Comparison of ENCODE assay signal across 8 mouse cellular contexts in the genomic region with DNA sequence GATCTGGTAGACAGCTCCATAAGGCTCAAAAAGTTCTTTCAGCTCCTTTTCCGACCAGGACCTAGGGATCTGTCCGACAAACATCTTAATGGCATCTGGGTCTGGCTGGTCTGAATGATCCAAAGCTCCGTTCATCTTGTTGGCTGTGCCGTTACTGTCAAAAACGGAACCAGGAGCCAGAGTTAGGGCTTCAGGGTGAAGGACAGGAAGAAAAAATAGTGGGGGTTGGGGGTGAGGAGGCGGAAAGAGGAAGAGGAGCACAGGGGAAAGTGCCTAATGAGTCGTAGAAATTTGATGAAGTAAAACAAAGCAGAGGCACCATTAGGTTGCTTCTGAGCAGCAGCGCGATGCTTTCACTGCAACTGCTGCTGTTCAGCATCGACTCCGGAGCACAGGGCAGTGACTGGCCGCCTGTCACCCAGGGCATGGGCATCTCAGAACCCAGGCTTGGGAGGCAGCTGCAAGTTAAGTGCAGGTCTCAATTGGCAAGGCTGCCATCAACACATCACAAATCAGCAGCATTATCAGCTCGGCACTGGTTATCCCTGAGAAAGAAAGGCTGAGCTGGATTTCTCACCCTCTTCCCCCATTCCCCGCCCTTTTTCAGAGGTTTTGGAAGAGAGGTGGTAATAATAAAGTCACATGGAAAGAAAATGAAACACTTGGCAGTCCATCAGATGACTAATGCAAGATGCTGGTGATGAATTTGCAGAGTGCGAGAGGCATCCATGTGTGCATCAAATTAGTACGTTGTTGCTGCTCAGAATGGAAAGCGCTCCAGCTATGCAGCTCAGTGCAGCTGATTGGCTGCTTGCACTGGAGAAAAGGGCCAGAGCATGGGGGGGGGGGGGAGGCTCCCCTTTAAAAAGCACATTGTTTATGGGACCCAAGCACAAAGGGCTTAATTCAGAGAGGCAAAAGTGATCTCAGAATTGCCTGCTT.
A peak's percentile ranks its signal among the peaks of the same experiment; 100 is the strongest.
DNase-seq lines count a peak whose midpoint lies in the region; ATAC-seq and TF ChIP-seq lines count a peak whose summit lies in the region.

No protein-coding gene starts in this region.

- ATAC-seq in lung, postnatal 0 days: peak; percentile 29

- no peaks in the 10 kb centered on the region for H3K9me3 ChIP-seq in heart, embryonic 10.5 days
- no peaks in the 10 kb centered on the region for H3K9me3 ChIP-seq in lung, postnatal 0 days (ENCODE audit: low read length)

- peaks cover 23% of the 10 kb centered on the region for H3K4me1 ChIP-seq in heart, embryonic 10.5 days
- H3K4me1 ChIP-seq in lung, postnatal 0 days (ENCODE audit: insufficient read depth, low read depth, low read length): no peaks in the 10 kb centered on the region; the same call in 1 of the 2 replicates
- peaks cover 17% of the 10 kb centered on the region for H3K4me1 ChIP-seq in olfactory bulb, adult 2 months (ENCODE audit: control insufficient read depth, insufficient read depth, low read length)

- H3K4me3 ChIP-seq in heart, embryonic 10.5 days: peak overlapping the region; percentile 48
- peak overlapping the region; percentile 53 for H3K4me3 ChIP-seq in layer of hippocampus, adult 2 months
- H3K4me3 ChIP-seq in lung, postnatal 0 days (ENCODE audit: low read depth, low read length): peak overlapping the region; percentile 10; the same call in 1 of the 2 replicates
- H3K4me3 ChIP-seq in olfactory bulb, adult 2 months (ENCODE audit: insufficient read depth, low read depth, low read length): peak overlapping the region; percentile 48

- no peaks in the 10 kb centered on the region for H3K36me3 ChIP-seq in heart, embryonic 10.5 days
- no peaks in the 10 kb centered on the region for H3K36me3 ChIP-seq in lung, postnatal 0 days (ENCODE audit: insufficient read depth, low read length)

- peak; percentile 49 to 63 for DNase-seq in spleen, adult 18-20 months
- no peak for DNase-seq in spleen, adult 12 weeks (ENCODE audit: low spot score)
- peak; percentile 65 for DNase-seq in embryo, embryonic 10.5 days (ENCODE audit: low spot score)
- no peak for DNase-seq in heart, embryonic 10.5 days (ENCODE audit: low spot score)
- peak; percentile 52 to 85 for DNase-seq in layer of hippocampus, adult 2 months (ENCODE audit: low spot score in 2 of 2)
- DNase-seq in lung, postnatal 0 days (ENCODE audit: low spot score): peak; percentile 41
- DNase-seq in urinary bladder, postnatal 10 days (ENCODE audit: low spot score): no peak

- 16% methylated on average over 17 of the region's 17 CpGs for WGBS in heart, embryonic 10.5 days
- WGBS in lung, postnatal 0 days: 28% methylated on average over 17 of the region's 17 CpGs
- WGBS in olfactory bulb, adult 2 months: 2% methylated on average over 17 of the region's 17 CpGs

- no peak for TF ChIP-seq POLR2A in olfactory bulb, adult 2 months (IDR thresholded peaks at IDR 0.05; ENCODE audit: insufficient read depth, low read depth, low read length)

- peak overlapping the region; percentile 46 for H3K4me2 ChIP-seq in lung, postnatal 0 days (replicated peaks; ENCODE audit: low read depth, low read length)

- peak overlapping the region; percentile 12; the same call in 1 of the 2 replicates for H3K9ac ChIP-seq in lung, postnatal 0 days (replicated peaks; ENCODE audit: low read depth)

- TF ChIP-seq CTCF in layer of hippocampus, adult 2 months (conservative IDR thresholded peaks at IDR 0.05): no peak
- no peak for TF ChIP-seq CTCF in lung, postnatal 0 days (IDR thresholded peaks at IDR 0.05)
- TF ChIP-seq CTCF in olfactory bulb, adult 2 months (IDR thresholded peaks at IDR 0.05; ENCODE audit: insufficient read depth, low read depth, low read length): no peak

- no peaks in the 10 kb centered on the region for H3K27me3 ChIP-seq in heart, embryonic 10.5 days (ENCODE audit: insufficient read depth, poor library complexity, severe bottlenecking)
- no peaks in the 10 kb centered on the region for H3K27me3 ChIP-seq in lung, postnatal 0 days (replicated peaks; ENCODE audit: insufficient read depth, low read length)

- H3K27ac ChIP-seq in heart, embryonic 10.5 days: peak overlapping the region; percentile 63
- peak overlapping the region; percentile 83 for H3K27ac ChIP-seq in layer of hippocampus, adult 2 months
- H3K27ac ChIP-seq in lung, postnatal 0 days (ENCODE audit: low read length): no peak overlapping the region
- peak overlapping the region; percentile 95 for H3K27ac ChIP-seq in olfactory bulb, adult 2 months (ENCODE audit: insufficient read depth, low read depth, low read length)

- no peak for TF ChIP-seq EP300 in lung, postnatal 0 days (IDR thresholded peaks at IDR 0.05)

Comparison
In these comparisons a context has a peak if more than half of its experiments do, and no peak if none do; other contexts are left out.
1. DNase-seq: peak in spleen, adult 18-20 months (2 of 2), embryo, embryonic 10.5 days (single experiment), layer of hippocampus, adult 2 months (2 of 2) and lung, postnatal 0 days (single experiment); none in spleen, adult 12 weeks (single experiment), heart, embryonic 10.5 days (single experiment) and urinary bladder, postnatal 10 days (single experiment).
2. Peak in every context shown above with its lines, with median percentiles within 50 percentile points of each other: H3K4me3 ChIP-seq.